Mouse (Mus musculus): ENCODE results near the gene Cpm. TPM values are rescaled to one million over a fixed set of nuclear protein-coding genes. Genes with fewer than 3 reads are reported as not detected.
"Not testable (repeated sequence)": the region's sequence is repeated elsewhere in the genome, so short reads cannot be mapped to it uniquely, and the experiment has no call there.

Cpm gene
- total RNA-seq, 2 experiments from 2014 or later = 2.8 to 3.6 TPM

DNA sequence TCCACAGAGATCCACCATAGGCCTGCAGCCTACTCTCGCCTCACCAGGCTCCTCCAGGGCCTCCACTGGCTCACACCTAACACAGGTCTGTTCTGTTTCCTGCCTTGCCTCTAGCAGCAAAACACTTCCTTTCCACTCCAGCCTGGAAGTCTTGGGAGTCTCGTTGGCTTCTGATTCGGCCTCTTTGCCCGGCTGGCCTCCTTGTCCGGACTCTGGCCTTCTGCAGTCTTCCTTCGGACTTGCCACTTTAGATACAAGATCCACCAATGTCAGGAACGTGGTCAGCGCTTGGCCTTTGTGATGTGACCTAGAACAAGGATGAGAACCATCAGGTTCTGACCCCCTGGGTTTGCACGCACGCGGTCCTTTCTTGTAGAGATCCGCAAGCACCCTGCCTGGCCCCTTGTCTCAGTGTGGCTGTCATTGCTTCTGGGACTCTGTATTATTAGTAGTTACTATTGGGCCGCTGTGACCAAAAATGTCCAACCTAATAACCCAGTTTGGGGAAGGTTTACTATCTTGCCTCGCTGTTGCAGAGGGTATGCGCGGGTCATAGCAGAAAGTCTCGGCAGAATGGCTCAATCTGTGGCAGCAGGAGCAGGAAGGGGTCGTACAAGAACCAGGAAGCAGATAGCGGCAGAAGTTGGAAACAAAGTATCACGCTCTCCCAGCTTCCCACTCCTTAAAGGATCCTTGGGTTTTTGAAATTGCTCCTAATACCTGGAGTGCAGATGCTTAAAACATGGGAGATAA lies 22.1 kb upstream of the Cpm start:
- DNase-seq = no peak

DNA sequence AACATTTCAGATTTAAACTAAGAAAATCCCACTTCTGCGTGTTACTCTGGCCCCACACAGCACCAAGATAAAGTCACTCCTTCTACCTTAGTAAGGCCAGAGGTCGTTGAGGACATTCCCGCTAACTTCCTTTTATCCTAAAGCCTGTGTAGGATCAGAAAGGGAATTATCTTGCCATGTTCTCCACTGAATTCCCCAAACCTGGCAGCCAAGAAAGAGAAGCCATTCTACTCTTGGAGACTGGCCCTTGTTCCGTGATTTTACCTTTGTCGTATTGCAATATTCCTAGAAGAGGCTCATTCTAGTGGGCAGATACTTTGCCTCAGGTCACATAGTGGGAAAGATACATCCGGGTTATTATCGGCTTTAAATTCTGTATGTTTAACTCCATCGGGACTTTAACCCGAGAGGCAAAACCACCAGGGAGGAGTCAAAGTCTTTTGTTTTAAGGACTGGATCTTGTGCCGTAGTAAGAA lies 21.5 kb upstream of the Cpm start:
- no peak for DNase-seq

DNA sequence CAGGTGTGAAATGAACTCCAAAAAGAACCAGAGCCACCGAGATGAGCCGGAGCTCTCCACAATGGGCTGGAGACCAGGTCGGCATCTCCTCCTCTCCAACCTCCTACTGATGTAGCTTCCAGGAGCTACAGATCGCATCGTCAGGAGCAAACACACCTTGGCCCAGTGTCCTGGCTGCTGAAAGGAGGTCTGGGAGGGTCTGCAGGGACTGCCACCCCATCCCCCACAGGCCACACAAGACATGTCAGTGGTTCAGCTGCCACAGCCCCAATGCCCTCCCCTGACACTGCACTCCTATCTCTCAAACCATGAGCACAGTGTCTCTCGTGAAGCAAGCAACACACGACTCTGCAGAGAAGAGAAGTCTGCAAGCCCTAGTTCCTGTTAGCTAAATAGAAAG lies 20.8 kb upstream of the Cpm start:
- no peak for DNase-seq

DNA sequence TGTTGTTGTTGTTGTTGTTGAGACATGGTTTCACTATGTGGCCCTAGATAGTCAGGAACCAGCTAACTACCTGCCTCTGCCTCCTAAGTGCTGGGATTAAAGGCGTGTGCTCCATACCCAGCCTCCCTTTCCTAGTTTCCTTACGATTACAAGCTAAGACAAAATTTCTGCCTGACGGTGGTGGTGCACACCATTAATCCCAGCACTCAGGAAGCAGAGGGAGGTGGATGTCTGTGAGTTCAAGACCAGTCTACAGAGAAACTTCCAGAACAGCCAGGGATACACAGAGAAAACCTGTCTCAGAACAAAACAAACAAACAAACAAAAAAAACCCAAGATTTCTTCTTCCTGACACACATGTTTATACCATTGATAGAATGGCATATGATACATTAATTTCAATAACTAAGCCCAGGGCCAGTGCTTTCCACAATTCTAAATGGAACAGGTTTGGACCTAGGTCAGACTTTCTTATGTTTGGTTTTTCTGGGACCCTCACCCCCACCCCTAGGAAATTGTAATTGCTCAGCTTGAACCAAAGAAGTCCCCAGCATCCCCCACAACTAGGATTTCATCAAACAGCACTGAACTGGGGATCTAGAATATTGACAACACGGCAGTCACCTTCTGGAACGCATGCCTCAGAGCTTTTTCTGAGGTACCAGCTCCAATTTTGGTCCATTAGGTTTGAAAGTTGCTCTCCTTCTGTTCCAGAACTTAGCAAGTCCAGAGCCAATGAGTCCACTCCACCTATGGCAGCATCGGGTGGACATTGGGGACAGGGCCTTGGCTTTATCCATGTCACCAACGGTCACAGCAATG lies 20.1 kb upstream of the Cpm start:
- DNase-seq = no peak

DNA sequence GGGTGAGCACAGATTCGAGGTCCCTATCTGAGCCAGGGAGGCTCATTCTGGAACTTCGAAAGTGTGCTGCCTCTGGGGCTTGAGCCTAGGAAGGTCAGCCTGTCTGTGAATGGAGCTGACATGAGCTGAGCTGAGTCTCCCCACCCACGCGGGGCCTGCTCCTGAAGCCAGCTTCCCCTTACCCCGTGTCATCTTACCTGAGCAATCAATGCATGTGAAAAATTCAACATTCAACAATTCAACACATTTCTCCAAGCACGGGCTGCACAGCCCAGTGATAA lies 19.6 kb upstream of the Cpm start:
- DNase-seq = no peak

DNA sequence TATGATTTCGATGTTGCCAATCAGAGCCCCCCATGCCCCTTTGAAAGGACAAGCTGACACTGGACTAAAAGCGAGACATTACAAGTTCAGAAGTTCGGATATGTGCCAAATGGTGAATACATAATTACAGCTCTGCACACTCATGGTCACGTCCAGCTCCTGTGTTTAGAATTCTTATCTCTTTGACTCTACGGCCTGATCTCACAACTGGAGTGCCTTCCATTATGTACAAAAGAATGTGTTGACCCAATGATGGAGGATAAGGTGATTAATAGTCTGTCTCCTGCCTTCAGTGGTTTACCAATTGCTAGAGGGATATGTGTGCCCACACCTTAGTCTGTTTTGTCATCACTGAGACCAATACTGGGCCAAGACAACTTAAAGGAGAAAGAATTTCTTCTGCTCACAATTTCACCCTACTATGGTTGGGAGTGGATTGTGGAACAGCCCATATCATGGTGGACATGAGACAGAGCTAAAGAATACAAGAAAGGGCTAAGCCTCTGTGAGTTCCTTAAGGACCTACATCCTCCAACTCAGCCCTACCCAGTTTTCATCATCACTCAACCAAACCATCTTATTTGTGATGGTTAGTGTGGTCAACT lies 19.0 kb upstream of the Cpm start:
- DNase-seq = no peak

DNA sequence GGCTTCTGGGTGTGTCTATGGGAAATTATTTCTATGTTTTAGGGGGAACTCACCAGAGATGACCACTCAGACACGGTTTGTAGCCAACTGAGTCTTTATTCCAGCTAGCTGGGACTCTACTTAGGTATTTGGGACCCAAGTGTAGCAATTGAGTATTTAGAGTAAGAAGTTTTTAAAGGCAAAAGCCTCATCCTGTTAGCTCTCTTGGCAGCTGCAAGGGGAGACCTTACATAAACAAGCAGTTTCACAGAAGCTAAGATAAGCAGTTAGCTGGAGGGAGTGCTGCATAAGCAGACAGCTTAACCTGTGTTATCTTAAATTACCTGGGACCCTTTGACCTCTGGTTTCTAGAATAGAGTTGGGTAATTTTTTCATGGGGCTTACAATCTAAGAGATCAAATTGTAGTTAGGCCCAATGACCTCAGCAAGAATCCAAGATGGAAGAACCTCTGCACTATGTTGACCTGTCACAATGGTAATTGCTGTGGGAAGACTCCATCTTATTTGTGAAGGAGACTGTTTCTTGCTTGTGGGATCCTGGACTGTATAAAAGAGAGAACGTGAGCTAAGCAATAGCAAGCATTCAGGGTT lies 18.4 kb upstream of the Cpm start:
- DNase-seq = no peak

DNA sequence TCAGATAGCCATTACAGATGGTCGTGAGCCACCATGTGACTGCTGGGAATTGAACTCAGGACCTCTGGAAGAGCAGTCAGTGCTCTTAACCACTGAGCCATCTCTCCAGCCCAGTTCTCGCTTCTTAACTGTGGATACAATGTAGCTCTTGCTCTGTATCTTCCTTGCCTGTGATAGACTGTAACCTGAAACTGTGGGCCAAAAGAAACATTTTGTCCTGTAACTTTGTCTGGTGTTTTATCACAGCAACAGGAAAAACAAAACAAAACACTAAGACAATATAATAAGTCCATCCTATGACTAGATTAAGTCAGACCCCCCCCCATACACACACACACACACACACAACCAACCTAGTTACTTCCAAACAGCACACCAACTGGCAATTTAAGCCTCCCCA lies 17.8 kb upstream of the Cpm start:
- DNase-seq = no peak

DNA sequence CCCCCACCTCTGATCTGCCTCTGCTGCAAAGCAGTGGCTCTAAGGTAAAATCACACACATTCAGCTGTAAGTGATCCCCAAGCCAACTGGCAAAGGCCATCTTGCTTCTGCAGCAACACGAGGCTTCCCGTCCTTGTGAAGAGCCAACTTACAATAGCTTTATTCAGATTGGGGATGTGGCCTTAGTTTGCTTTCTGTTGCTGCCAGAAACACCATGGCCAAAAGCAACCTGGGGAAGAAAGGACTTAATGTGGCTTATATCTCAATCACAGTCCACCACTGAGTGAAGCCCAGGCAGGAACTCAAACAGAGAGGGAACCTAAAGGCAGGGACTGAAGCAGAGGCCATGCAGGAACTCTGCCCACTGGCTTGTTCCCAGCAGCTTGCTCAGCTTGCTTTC lies 17.3 kb upstream of the Cpm start:
- DNase-seq = no peak

DNA sequence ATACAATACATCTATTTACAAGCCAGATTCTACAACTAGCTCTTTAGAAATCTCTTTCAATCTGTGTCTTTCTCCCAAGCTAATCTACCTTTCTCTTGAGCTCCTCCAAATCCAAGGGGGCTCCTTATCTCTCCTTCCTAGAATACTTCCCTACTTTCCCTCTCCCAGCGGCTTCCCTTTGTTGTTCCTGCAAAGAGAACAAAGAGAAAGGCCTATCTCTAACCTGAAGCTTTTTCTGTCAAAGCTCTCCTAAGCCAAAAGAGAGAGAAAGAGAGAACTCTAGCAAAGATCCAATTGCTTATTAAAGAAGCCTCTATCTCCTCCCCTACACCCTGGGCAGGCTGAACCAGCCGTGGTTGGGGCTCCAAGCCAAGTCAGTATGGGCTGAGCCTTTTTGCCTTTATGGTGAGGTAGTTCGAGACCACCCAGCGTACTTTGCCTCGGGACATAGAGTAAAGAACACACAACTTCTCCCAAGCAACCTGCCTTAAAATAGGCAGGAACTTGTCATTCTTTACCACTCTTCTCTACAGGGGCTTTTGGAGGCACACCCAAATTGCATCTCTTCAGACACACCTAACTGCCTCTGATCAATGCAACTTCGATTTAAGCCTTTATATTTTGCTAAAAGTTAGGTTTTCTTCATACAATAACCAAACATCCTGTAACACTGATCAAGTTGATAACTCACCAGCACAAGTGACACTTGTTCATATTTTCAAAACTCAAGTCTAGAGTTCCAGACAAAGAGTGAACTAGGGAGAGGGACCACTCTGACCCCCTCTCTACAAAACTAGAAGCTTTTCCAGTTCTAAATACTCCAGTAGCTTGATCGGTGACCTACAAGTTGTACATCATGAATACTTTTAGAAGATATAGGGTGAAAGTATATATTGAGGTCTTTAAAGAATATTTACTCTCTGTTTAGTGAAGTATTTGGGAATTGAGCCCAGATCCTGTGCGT lies 16.4 kb upstream of the Cpm start:
- no peak for DNase-seq

DNA sequence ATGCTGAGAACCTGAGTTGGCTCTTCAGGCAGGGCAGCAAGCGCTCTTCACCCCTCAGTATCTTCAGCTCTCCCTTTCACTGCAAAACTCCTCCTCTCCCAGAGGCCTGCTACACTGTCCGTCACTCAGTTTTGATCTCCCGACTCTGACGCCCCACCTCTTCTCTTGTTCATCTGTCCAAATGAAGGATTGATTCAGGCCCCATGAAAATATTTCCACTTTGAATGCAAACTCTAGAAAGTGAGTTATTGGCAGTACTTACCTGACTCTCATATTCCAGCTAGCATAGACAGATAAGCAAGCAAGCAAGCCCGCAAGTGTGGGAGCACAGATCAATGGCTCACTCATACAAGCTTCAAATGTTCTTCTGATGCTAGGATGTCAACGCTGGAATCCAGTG lies 15.3 kb upstream of the Cpm start:
- no peak for DNase-seq

DNA sequence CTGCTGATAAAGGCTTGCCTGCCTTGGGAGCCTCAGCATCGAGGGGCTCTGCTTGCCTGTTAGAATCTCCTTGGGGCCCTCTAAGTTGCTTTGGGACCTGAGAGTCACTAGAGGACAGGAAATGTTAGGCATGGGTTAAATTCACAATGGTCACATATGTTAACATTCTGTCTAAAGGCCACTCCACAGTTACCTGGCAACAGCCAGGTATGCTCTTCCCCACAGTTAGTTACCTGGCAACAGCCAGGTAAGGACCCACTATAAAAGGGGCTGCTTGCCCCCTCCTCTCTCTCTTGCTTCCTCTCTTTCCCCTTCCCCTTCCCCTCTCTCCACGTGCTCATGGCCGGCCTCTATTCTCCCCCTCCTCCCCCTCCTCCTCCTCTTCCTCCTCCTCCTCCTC lies 14.9 kb upstream of the Cpm start:
- DNase-seq = no peak

DNA sequence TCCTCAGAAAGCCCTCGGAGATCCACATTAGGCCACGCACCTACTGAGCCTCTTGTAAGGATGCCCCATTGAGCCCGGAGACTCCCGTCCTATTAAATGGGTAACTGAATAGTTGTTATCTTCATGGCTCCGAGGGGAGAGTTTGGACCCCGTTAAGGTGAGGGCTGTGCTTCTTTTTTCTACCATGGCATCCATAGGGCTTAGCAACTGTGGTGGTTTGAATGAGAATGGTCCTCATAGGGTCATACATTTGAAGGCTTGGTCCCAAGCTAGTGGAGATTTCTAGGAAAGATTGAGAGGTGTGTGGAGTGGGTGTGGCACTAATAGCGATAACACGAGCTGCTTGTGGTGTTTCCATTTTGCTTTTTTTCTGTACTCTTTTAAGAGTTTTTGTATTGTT lies 14.1 kb upstream of the Cpm start:
- no peak for DNase-seq

DNA sequence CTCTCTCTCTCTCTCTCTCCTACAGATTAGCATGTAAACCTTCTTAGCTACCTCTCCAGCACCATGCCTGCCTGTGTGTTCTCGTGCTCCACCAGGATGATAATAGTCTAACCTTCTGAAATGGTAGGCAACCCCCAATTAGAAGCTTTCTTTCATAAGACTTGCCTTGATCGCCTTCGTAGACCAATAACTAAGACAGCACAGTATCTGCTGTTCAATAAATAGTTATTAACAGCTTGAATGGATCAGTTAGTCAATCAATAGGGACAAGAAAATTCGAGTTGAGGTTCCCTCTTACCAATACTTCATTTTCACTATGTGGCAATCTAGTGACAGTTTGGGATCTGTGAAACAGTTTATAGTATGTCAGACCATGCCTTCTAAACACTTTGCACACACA lies 13.6 kb upstream of the Cpm start:
- no peak for DNase-seq

DNA sequence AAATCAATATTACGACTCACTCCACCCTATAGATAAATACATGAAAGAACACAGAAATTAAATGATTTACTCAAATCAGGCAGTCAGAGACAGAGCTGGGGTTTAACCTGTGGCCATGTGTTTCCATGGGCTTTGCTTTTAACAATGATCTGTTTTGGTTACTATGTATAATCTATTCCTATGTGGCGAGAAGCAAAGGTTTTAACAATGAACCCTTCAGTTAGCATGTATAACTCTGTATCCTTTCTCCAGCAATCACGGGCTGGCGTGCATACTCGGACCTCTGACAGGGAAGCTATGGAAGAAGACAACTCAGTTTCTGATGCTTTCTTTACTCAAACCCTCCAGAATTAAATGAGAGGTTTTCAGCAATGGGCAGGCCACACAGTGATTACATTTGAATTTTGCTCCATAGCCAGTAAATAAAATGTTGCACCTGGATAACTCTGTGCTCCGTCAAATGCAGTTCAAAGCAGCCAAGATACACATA lies 13.1 kb upstream of the Cpm start:
- DNase-seq = no peak

DNA sequence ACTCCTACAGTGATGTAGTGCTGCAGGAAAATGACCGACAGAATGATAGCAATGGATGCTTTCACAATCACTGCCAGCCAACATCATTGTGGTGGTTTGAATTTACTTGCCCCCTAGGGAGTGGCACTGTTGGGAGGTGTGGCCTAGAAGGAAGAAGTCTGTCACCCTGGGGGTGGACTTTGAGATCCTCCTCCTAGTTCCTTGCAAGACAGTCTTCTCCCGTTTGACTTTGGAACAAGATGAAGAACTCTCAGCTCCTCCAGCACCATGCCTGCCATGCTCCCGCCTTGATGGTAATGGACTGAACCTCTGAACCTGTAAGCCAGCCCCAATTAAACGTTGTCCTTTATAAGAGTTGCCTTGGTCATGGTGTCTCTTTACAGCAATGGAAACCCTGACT lies 12.5 kb upstream of the Cpm start:
- not testable (repeated sequence) for DNase-seq

DNA sequence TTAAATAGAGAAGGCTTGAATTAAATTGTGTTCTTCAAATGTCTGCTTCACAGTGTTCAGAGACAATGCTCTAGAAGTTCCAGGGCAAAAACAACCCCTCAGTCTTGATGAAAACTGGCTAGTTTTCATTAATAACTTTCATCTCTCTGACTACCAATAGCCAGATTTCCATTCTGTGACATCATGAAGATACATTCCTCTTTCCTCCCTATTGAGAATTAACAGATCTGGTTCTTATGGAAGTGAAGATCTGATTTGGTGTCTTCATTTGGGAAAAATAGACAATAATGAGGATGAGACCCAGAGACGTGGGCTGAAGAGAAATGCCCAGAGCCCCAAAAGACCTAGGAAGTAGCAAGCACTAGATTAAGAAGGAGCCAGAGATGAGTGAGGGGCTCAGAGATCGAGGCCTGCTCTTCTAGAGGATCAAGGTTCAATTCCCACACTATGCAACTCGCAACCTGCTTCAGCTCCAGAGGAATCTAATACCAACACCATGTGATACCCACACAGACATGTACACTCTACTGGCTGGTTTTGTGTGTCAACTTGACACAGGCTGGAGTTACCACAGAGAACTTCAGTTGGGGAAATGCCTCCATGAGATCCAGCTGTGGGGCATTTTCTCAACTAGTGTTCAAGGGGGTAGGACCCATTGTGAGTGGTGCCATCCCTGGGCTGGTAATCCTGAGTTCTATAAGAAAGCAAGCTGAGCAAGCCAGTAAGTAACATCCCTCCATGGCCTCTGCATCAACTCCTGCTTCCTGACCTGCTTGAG lies 11.5 kb upstream of the Cpm start:
- DNase-seq = no peak

DNA sequence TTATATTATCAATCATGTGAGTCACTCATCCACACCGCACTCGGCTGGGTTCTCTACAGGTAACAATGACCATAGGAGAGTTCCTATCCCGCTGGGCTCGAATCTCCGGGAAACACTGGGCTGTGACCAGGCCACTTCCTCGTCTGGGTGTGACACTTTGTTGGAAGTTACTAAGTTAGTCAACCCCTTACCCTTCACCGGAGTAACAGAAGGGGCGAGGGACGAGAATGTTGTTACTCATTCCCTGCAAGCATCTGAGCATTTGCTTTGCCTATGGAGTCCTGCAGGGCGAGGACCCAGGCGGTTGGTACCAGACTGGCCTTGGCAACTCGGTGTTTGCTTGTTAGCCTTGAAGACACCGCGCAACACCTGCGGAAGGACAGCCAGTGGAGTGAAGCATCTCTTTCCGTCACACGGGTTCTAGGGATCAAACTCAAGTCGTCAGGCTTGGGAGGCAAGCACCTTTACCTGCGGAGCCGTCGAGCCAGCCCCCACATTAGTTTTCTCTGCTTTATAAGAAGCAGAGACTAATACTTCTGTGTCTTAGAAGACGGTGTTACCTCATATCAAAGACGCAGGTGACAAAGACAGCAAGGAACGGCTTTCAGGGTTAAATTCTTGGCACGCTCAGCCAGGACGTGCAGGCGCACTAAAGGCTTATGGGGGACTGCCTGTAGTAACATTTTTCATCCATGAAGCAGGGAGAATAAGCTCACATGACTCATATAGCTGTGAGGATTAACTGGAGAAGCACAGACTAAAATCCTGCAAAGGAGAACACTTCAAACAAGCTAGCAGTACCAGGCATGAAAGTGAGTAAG lies 10.0 kb upstream of the Cpm start:
- DNase-seq = no peak

DNA sequence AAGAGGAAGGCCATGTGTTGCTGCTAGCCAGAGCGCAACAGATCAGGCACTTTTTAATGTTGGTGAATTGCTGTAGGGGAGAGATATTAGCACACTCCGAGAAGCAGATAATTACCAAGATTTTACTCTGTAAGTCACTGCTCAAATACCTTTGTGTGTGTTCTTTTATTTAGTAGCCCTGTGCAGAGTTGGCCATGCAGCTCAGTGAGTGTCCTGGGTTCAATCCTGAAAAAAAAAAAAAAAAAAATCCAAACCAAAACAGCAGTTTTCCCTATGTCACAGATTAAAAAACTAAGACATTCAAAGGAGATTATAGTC lies 9.5 kb upstream of the Cpm start:
- no peak for DNase-seq

DNA sequence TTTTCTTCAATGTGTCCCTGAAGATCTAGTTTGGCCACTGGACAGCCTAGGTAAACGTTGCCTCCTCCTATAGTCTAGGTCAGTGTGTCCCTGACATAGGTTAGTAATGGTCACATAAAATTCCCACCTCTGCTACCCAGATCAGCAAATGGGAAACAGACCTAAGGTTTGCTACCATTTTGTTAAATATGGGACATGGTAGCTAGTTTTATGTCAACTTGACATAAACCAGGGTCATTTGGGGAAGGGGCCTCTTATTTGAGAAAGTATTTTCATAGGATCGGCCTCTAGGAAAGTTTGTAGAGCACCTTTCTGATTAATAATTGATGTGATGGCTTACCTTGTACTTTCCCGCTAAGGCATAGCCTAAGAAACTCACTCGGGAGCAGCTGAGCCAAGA lies 8.8 kb upstream of the Cpm start:
- DNase-seq = no peak
